Mouse (Mus musculus) heart, embryonic 15.5 days (tissue): Measurements from ENCODE around the gene Gm13278. TPM values are rescaled to one million over a fixed set of nuclear protein-coding genes. Genes with fewer than 3 reads are reported as not detected.
A peak's percentile ranks its signal among the peaks of the same experiment; 100 is the strongest.
"Not testable (repeated sequence)": the region's sequence is repeated elsewhere in the genome, so short reads cannot be mapped to it uniquely, and the experiment has no call there.

ENCODE experiments used
- ATAC-seq: fragments of 200-750 bp; cut with Nextera tagmentation; replicated peaks from 2 replicates; pipeline ENCODE4 v1.8.0; 2017; ENCODE audit warnings: low read depth, moderate TSS enrichment; ENCODE audit not compliant: insufficient number of reproducible peaks, insufficient read depth, low FRiP score
- H3K27ac ChIP-seq: fragments of 300-500 bp; sonication (generic); 2 replicates; pipeline ENCODE4 v1.5.1; 2015; ENCODE audit warnings: mild to moderate bottlenecking, inconsistent platforms
- H3K27me3 ChIP-seq: fragments of 300-500 bp; sonication (generic); 2 replicates; pipeline ENCODE4 v1.6.1; 2015; ENCODE audit warnings: inconsistent platforms
- H3K36me3 ChIP-seq: fragments of 300-500 bp; sonication (generic); 2 replicates; pipeline ENCODE4 v1.6.1; 2015; ENCODE audit warnings: mild to moderate bottlenecking, inconsistent platforms
- H3K4me1 ChIP-seq: fragments of 300-500 bp; sonication (generic); replicated peaks from 2 replicates; pipeline ENCODE4 v1.6.1; 2015; ENCODE audit warnings: inconsistent platforms
- H3K4me2 ChIP-seq: fragments of 300-500 bp; sonication (generic); 2 replicates; pipeline ENCODE4 v1.6.1; 2015; ENCODE audit warnings: inconsistent platforms, mild to moderate bottlenecking, moderate library complexity
- H3K4me3 ChIP-seq: fragments of 300-500 bp; sonication (generic); 2 replicates; pipeline ENCODE4 v1.5.1; 2015; ENCODE audit warnings: mild to moderate bottlenecking, inconsistent platforms
- H3K9ac ChIP-seq: fragments of 300-500 bp; sonication (generic); 2 replicates; pipeline ENCODE4 v1.6.1; 2015; ENCODE audit warnings: mild to moderate bottlenecking, inconsistent platforms
- H3K9me3 ChIP-seq: fragments of 300-500 bp; sonication (generic); replicated peaks from 2 replicates; pipeline ENCODE4 v1.6.1; 2016; ENCODE audit warnings: inconsistent platforms
- WGBS: fragments of 180-500 bp; shearing (Covaris S2); methylation state at CpG from one replicate; pipeline ENCODE4 v1.1.7; 2015; ENCODE audit warnings: mixed read lengths; 5-methylcytosine and 5-hydroxymethylcytosine counted together
- polyA plus RNA-seq: library from polyadenylated mRNA; unstranded; fragments of >200 nt; fragmentation: Nextera tagmentation; extraction: Ambion mirVana; gene quantifications from 2 replicates; pipeline ENCODE4 v1.2.1, GENCODE M21; 2015

Gm13278 gene
- polyA plus RNA-seq, 1 experiment from 2014 or later = not detected

- not testable (repeated sequence) for H3K4me3 ChIP-seq, H3K27ac ChIP-seq, ATAC-seq, H3K27me3 ChIP-seq, H3K4me2 ChIP-seq, H3K36me3 ChIP-seq, H3K9me3 ChIP-seq, H3K9ac ChIP-seq, H3K4me1 ChIP-seq
- no CpG with 5 or more reads among the region's 28 CpGs for WGBS
These were observed 5.7 kb downstream of the Gm13278 start, which contains the start of gene Gm13279 for GRCm38 (mm10) chr4:88797097-88797496. Gm13279 (plus strand) TSS chr4:88797397.

GRCm38 (mm10) chr4:88799365-88799764, 8.0 kb downstream of the Gm13278 start, which contains the start of gene Gm13285:
Gm13285 (plus strand) TSS chr4:88799665.
- 8% methylated on average over 6 of the region's 7 CpGs for WGBS

GRCm38 (mm10) chr4:88802954-88803353, 11.6 kb downstream of the Gm13278 start, which contains the start of gene Gm13287:
Gm13287 (plus strand) TSS chr4:88803254.
- H3K36me3 ChIP-seq, ATAC-seq, H3K9ac ChIP-seq, H3K4me1 ChIP-seq, H3K9me3 ChIP-seq, H3K27ac ChIP-seq, H3K4me3 ChIP-seq, H3K27me3 ChIP-seq: not testable (repeated sequence)
- 0 out of 2 replicates have a peak within 1 kb of the TSS, but pooled peaks have one; percentile 27 for H3K4me2 ChIP-seq
- no CpG with 5 or more reads among the region's 29 CpGs for WGBS

More at GRCm38 (mm10) chr4:88799365-88799764, 8.0 kb downstream of the Gm13278 start, which contains the start of gene Gm13285:
- H3K4me2 ChIP-seq, H3K4me3 ChIP-seq, ATAC-seq, H3K9ac ChIP-seq, H3K36me3 ChIP-seq, H3K27me3 ChIP-seq, H3K4me1 ChIP-seq, H3K27ac ChIP-seq, H3K9me3 ChIP-seq: not testable (repeated sequence)

- Histone ChIP-seq H3K4me3 (peak within 1 kb of the TSS; percentile 27; the same call in 1 of the 2 replicates), H3K4me2 (0 out of 2 replicates have a peak within 1 kb of the TSS, but pooled peaks have one; percentile 43)
These were observed 13.9 kb downstream of the Gm13278 start, which contains the start of gene Gm13288 for GRCm38 (mm10) chr4:88805231-88805630. Gm13288 (plus strand) TSS chr4:88805531.

GRCm38 (mm10) chr4:88805761-88806160, 14.4 kb downstream of the Gm13278 start:
- H3K4me3 ChIP-seq = peak overlapping the region; percentile 27; the same call in 1 of the 2 replicates
- H3K27me3 ChIP-seq = peaks cover 10% of the 10 kb centered on the region
- H3K9me3 ChIP-seq, H3K27ac ChIP-seq, H3K4me1 ChIP-seq, ATAC-seq, H3K36me3 ChIP-seq, H3K9ac ChIP-seq: not testable (repeated sequence)
- 3% methylated on average over 7 of the region's 34 CpGs for WGBS
- 0 out of 2 replicates have a peak overlapping the region, but pooled peaks have one; percentile 43 for H3K4me2 ChIP-seq

More at GRCm38 (mm10) chr4:88805231-88805630, 13.9 kb downstream of the Gm13278 start, which contains the start of gene Gm13288:
- H3K9me3 ChIP-seq, H3K36me3 ChIP-seq, H3K27ac ChIP-seq, ATAC-seq, H3K4me1 ChIP-seq, H3K9ac ChIP-seq: not testable (repeated sequence)
- WGBS = no CpG with 5 or more reads among the region's 8 CpGs
- peaks cover 10% of the 10 kb centered on the region for H3K27me3 ChIP-seq

- Histone ChIP-seq H3K4me1 (no peaks in the 10 kb centered on the region), H3K4me3 (no peak within 1 kb of the TSS), H3K9me3 (no peaks in the 10 kb centered on the region), H3K4me2 (no peak within 1 kb of the TSS), H3K36me3 (no peaks in the 10 kb centered on the region), H3K9ac (no peak within 1 kb of the TSS), H3K27ac (no peak within 1 kb of the TSS), H3K27me3 (no peaks in the 10 kb centered on the region)
- 52% methylated on average over 3 of the region's 3 CpGs for WGBS
- no peak for ATAC-seq
These were observed 24.6 kb downstream of the Gm13278 start, which contains the start of gene Ifna7 for GRCm38 (mm10) chr4:88815928-88816327. Ifna7 (plus strand) TSS chr4:88816228.

- Histone ChIP-seq H3K4me3 (no peak within 1 kb of the TSS), H3K4me2 (no peak within 1 kb of the TSS), H3K4me1 (no peaks in the 10 kb centered on the region), H3K27ac (no peak within 1 kb of the TSS), H3K9me3 (no peaks in the 10 kb centered on the region), H3K27me3 (no peaks in the 10 kb centered on the region), H3K36me3 (no peaks in the 10 kb centered on the region), H3K9ac (no peak within 1 kb of the TSS)
- no peak for ATAC-seq
- 73% methylated on average over 1 of the region's 1 CpGs for WGBS
These were observed 28.3 kb downstream of the Gm13278 start, which contains the start of gene Ifna11 for GRCm38 (mm10) chr4:88819659-88820058. Ifna11 (plus strand) TSS chr4:88819959.

GRCm38 (mm10) chr4:88822995-88823394, 31.6 kb downstream of the Gm13278 start:
- Histone ChIP-seq H3K27me3 (no peaks in the 10 kb centered on the region), H3K4me2 (no peak overlapping the region), H3K9ac (no peak overlapping the region), H3K36me3 (no peaks in the 10 kb centered on the region), H3K9me3 (no peaks in the 10 kb centered on the region), H3K4me3 (no peak overlapping the region), H3K4me1 (no peaks in the 10 kb centered on the region), H3K27ac (no peak overlapping the region)
- ATAC-seq = no peak
- 25% methylated on average over 4 of the region's 4 CpGs for WGBS

- H3K4me2 ChIP-seq, H3K9ac ChIP-seq, H3K27me3 ChIP-seq, ATAC-seq, H3K36me3 ChIP-seq, H3K27ac ChIP-seq, H3K9me3 ChIP-seq, H3K4me3 ChIP-seq, H3K4me1 ChIP-seq: not testable (repeated sequence)
These were observed 35.8 kb downstream of the Gm13278 start, which contains the start of gene Ifna6 for GRCm38 (mm10) chr4:88827116-88827515. Ifna6 (plus strand) TSS chr4:88827416.

- no peaks in the 10 kb centered on the region for H3K4me1 ChIP-seq
- no peak overlapping the region for H3K27ac ChIP-seq
- H3K27me3 ChIP-seq = no peaks in the 10 kb centered on the region
- no peaks in the 10 kb centered on the region for H3K9me3 ChIP-seq
- H3K9ac ChIP-seq = no peak overlapping the region
- 14% methylated on average over 4 of the region's 4 CpGs for WGBS
- H3K4me2 ChIP-seq = no peak overlapping the region
- ATAC-seq = no peak
- H3K36me3 ChIP-seq = no peaks in the 10 kb centered on the region
- no peak overlapping the region for H3K4me3 ChIP-seq
These were observed 39.2 kb downstream of the Gm13278 start for GRCm38 (mm10) chr4:88830523-88830922.

- not testable (repeated sequence) for H3K27ac ChIP-seq
These were observed 43.9 kb downstream of the Gm13278 start, which contains the start of gene Ifna5 for GRCm38 (mm10) chr4:88835225-88835624. Ifna5 (plus strand) TSS chr4:88835525.

GRCm38 (mm10) chr4:88838828-88839227, 47.5 kb downstream of the Gm13278 start:
- no peak overlapping the region for H3K9ac ChIP-seq
- no peaks in the 10 kb centered on the region for H3K27me3 ChIP-seq
- no peak overlapping the region for H3K27ac ChIP-seq
- no peak overlapping the region for H3K4me2 ChIP-seq
- ATAC-seq = no peak
- 38% methylated on average over 3 of the region's 3 CpGs for WGBS
- H3K36me3 ChIP-seq = no peaks in the 10 kb centered on the region
- no peaks in the 10 kb centered on the region for H3K4me1 ChIP-seq
- no peak overlapping the region for H3K4me3 ChIP-seq
- H3K9me3 ChIP-seq = no peaks in the 10 kb centered on the region

More at GRCm38 (mm10) chr4:88835225-88835624, 43.9 kb downstream of the Gm13278 start, which contains the start of gene Ifna5:
- H3K9ac ChIP-seq, H3K36me3 ChIP-seq, H3K4me3 ChIP-seq, H3K27me3 ChIP-seq, H3K4me1 ChIP-seq, ATAC-seq, H3K9me3 ChIP-seq, H3K4me2 ChIP-seq: not testable (repeated sequence)
- 72% methylated on average over 1 of the region's 1 CpGs for WGBS
